Mouse (Mus musculus): ENCODE data around the gene Arpc5l. TPM values are rescaled to one million over a fixed set of nuclear protein-coding genes. Genes with fewer than 3 reads are reported as not detected.

Gene Arpc5l
- polyA plus RNA-seq, 1 experiment from 2014 or later = 60.7 TPM

DNA sequence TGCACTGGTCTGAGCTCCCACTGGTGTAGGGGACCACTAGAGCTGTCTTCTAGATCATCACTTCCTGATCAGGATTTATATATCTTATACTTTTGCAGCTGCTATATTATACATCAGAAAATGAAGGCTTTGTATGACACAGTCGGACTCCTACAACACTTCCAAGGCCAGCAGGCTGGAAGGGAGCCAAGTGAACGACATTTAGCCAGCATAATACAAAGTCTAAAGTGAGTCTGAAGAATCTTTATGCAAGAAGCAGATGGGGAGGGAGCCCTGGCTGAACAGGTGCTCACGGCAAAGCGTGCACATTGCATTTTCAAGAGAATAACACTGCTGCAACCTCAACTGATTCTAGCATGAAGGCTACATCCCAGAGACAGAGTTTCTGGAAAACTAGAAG is 12.7 kb upstream of the Arpc5l start:
- Histone ChIP-seq H3K27ac (ENCODE audit: low read depth) (no peak overlapping the region), H3K4me3 (ENCODE audit: low read depth, low read length) (no peak overlapping the region), H3K4me2 (ENCODE audit: low read depth, low read length) (no peak overlapping the region), H3K36me3 (replicated peaks; ENCODE audit: insufficient read depth, low read length) (no peaks in the 10 kb centered on the region), H3K27me3 (ENCODE audit: insufficient read depth, low read length) (no peaks in the 10 kb centered on the region), H3K9me3 (ENCODE audit: low read length) (no peaks in the 10 kb centered on the region), H3K9ac (replicated peaks) (no peak overlapping the region), H3K4me1 (ENCODE audit: insufficient read depth) (peaks cover 2% of the 10 kb centered on the region; the same call in 1 of the 2 replicates)
- no peak for TF ChIP-seq CTCF (IDR thresholded peaks at IDR 0.05; ENCODE audit: low read depth)
- TF ChIP-seq EP300 (IDR thresholded peaks at IDR 0.05; ENCODE audit: low read depth) = no peak
- DNase-seq (no peak), ATAC-seq (no peak)
- 61% methylated on average over 4 of the region's 4 CpGs for WGBS (ENCODE audit: insufficient replicate concordance)

DNA sequence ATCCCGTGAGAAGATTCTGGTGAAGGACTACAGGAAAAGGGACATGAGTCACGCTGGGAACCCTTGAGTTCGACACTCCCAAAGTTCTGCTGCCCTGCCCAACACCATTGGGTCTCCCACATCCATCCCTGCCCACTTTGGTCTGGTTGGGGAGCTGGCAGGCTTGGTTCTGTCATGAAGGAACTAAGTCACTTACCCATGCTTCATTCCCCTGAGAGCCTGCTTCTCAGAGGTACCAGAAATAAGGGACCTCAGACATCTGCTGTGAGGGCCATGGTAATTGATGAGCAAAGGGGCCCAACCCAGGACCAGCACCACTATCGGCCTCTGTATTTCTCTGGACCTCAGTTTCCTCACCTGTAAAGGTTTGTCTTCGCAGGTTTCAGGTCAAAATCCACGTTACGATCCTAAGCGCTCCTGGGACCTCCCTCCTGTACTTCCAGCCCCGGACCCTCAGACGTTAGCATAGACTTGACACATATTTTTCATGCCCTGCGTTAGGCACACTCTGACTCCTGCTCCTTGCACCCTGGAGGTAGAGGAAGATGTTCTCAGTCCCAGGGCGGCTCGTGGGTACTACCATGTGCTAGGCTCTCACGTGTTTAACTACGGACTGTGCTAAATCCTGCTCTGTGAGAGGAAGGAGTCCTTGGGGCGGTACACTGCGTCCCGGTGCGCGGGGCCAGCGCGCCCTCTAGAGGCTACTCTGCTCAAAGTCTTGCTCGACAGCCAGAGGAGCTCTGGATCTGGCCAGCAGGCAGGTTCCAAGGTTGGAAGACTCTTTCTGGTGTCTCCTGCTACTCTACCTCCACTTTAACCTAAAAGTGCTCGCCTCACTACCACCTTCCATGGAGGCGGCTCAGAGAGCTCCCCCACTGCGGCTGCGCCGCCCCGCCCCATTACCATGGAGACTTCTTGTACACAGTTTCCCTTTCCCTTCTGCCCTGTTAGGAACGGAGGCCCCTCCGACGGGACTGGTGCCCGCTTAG is 7.5 kb upstream of the Arpc5l start, which contains the start of gene Wdr38:
TSS of gene Wdr38 (plus strand) at position 91 of the 989 bp plus-strand sequence.
- TF ChIP-seq CTCF (IDR thresholded peaks at IDR 0.05; ENCODE audit: low read depth) = peak; percentile 99
- no peak for TF ChIP-seq EP300 (IDR thresholded peaks at IDR 0.05; ENCODE audit: low read depth)
- Histone ChIP-seq H3K27ac (ENCODE audit: low read depth) (peak within 1 kb of the TSS; percentile 46; the same call in 1 of the 2 replicates), H3K4me1 (ENCODE audit: insufficient read depth) (peaks cover 16% of the 10 kb centered on the region), H3K9me3 (ENCODE audit: low read length) (no peaks in the 10 kb centered on the region), H3K36me3 (replicated peaks; ENCODE audit: insufficient read depth, low read length) (peaks cover 25% of the 10 kb centered on the region), H3K9ac (replicated peaks) (peak within 1 kb of the TSS; percentile 55), H3K4me3 (ENCODE audit: low read depth, low read length) (peak within 1 kb of the TSS; percentile 57), H3K4me2 (ENCODE audit: low read depth, low read length) (peak within 1 kb of the TSS; percentile 80), H3K27me3 (ENCODE audit: insufficient read depth, low read length) (no peaks in the 10 kb centered on the region)
- ATAC-seq = peak; percentile 93
- peak; percentile 89 for DNase-seq
- 10% methylated on average over 33 of the region's 33 CpGs for WGBS (ENCODE audit: insufficient replicate concordance)

DNA sequence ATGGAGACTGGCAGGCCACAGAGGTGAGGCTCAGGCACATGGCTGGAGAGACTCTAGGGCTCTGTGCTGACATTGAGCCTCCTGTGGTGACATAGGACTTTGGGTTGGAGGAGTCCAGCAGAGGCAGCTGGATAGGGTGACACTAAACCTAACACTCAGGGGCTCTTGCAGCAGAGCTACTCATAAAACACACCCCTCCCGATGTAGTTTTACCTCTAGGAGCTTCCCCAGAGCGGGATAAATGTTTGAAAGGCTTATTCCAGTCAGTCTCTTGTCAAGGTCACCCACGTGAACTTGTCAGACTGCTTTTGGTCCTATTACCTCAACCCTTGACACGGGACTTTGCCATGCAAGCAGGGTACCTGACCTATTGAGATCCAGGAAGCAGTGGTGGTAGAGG is 5.8 kb upstream of the Arpc5l start:
- Histone ChIP-seq H3K4me3 (ENCODE audit: low read depth, low read length) (no peak overlapping the region), H3K27ac (ENCODE audit: low read depth) (no peak overlapping the region), H3K4me1 (ENCODE audit: insufficient read depth) (peaks cover 32% of the 10 kb centered on the region), H3K9me3 (ENCODE audit: low read length) (no peaks in the 10 kb centered on the region), H3K4me2 (ENCODE audit: low read depth, low read length) (no peak overlapping the region), H3K36me3 (replicated peaks; ENCODE audit: insufficient read depth, low read length) (peaks cover 39% of the 10 kb centered on the region), H3K27me3 (ENCODE audit: insufficient read depth, low read length) (no peaks in the 10 kb centered on the region), H3K9ac (replicated peaks) (no peak overlapping the region)
- 51% methylated on average over 4 of the region's 4 CpGs for WGBS (ENCODE audit: insufficient replicate concordance)
- ATAC-seq = no peak
- no peak for TF ChIP-seq EP300 (IDR thresholded peaks at IDR 0.05; ENCODE audit: low read depth)
- no peak for TF ChIP-seq CTCF (IDR thresholded peaks at IDR 0.05; ENCODE audit: low read depth)
- no peak for DNase-seq

DNA sequence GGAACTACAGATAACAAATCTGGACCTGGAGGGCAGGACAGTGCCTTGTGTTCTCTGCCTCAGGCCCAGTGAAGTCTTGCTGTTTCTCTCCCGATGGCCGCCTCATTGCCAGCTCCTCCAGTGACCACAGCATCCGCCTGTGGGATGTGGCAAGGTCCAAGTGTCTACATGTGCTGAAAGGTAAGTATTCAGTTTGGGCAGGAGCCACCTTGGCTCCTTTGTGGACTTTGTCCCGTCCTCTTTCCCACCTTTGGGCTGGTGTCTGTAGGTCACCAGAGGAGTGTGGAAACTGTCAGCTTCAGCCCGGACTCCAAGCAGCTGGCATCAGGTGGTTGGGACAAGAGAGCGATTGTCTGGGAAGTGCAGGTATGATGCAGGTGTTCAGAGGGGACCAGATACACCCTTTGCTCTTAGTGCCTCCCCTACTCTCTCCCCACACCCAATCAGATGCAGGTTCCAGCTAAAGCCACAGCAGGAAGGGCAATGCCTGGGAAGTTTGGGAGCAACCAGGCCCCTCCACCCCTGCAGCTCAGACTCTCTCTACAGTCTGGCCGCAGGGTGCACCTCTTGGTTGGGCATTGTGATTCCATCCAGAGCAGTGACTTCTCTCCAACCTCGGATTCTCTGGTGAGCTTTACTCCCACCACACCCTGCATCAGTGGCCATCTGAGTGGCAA is 5.1 kb upstream of the Arpc5l start:
- H3K9me3 ChIP-seq (ENCODE audit: low read length) = no peaks in the 10 kb centered on the region
- no peak overlapping the region for H3K9ac ChIP-seq (replicated peaks)
- peak; percentile 20 for DNase-seq
- peaks cover 39% of the 10 kb centered on the region for H3K36me3 ChIP-seq (replicated peaks; ENCODE audit: insufficient read depth, low read length)
- H3K4me1 ChIP-seq (ENCODE audit: insufficient read depth) = peaks cover 34% of the 10 kb centered on the region
- no peak for ATAC-seq
- H3K27ac ChIP-seq (ENCODE audit: low read depth) = no peak overlapping the region
- no peak for TF ChIP-seq EP300 (IDR thresholded peaks at IDR 0.05; ENCODE audit: low read depth)
- H3K27me3 ChIP-seq (ENCODE audit: insufficient read depth, low read length) = no peaks in the 10 kb centered on the region
- 64% methylated on average over 8 of the region's 8 CpGs for WGBS (ENCODE audit: insufficient replicate concordance)
- H3K4me3 ChIP-seq (ENCODE audit: low read depth, low read length) = no peak overlapping the region
- no peak overlapping the region for H3K4me2 ChIP-seq (ENCODE audit: low read depth, low read length)

DNA sequence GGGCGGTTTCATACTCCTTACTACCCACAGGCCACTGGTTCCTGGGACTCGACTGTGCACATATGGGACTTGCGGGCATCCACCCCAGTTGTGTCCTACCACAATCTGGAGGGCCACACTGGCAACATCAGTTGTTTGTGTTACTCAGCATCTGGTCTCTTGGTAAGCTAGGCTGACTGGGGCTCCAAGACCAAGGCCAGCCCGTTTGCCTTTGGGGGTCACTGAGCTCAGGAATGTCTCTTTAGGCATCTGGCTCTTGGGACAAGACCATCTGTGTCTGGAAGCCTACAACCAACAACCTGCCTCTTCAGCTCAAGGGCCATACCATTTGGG is 4.6 kb upstream of the Arpc5l start:
- H3K4me1 ChIP-seq (ENCODE audit: insufficient read depth) = peaks cover 34% of the 10 kb centered on the region
- no peak overlapping the region for H3K9ac ChIP-seq (replicated peaks)
- H3K9me3 ChIP-seq (ENCODE audit: low read length) = no peaks in the 10 kb centered on the region
- no peak overlapping the region for H3K4me2 ChIP-seq (ENCODE audit: low read depth, low read length)
- TF ChIP-seq CTCF (IDR thresholded peaks at IDR 0.05; ENCODE audit: low read depth) (no peak), EP300 (IDR thresholded peaks at IDR 0.05; ENCODE audit: low read depth) (no peak)
- peaks cover 39% of the 10 kb centered on the region for H3K36me3 ChIP-seq (replicated peaks; ENCODE audit: insufficient read depth, low read length)
- WGBS (ENCODE audit: insufficient replicate concordance) = 75% methylated on average over 4 of the region's 4 CpGs
- no peak for DNase-seq
- no peak for ATAC-seq
- H3K27me3 ChIP-seq (ENCODE audit: insufficient read depth, low read length) = no peaks in the 10 kb centered on the region
- H3K27ac ChIP-seq (ENCODE audit: low read depth) = no peak overlapping the region
- no peak overlapping the region for H3K4me3 ChIP-seq (ENCODE audit: low read depth, low read length)

DNA sequence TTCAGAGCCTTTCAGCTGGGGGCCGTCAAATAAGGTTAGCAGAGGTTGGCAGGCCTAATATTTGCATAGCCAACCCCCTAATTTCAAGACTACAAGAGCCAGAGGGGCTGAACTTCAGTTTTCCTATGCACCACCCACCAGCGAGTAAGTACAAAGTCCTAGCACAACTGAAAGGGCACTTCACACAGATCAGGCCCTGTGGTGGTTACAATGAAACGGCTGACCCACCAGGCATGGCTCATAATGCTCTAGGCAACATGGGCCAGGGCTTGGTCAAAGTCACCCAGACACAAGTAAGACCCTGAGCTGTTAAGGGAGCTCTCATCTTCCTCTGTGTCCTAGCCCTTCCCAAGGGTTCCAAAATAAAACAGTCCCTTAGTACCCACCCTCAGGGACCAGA is 3.3 kb upstream of the Arpc5l start:
- H3K27me3 ChIP-seq (ENCODE audit: insufficient read depth, low read length) = no peaks in the 10 kb centered on the region
- H3K4me2 ChIP-seq (ENCODE audit: low read depth, low read length) = peak overlapping the region; percentile 92; the same call in 1 of the 2 replicates
- TF ChIP-seq CTCF (IDR thresholded peaks at IDR 0.05; ENCODE audit: low read depth) (no peak), EP300 (IDR thresholded peaks at IDR 0.05; ENCODE audit: low read depth) (no peak)
- no peak overlapping the region for H3K27ac ChIP-seq (ENCODE audit: low read depth)
- no peak overlapping the region for H3K9ac ChIP-seq (replicated peaks)
- H3K4me1 ChIP-seq (ENCODE audit: insufficient read depth) = peaks cover 44% of the 10 kb centered on the region
- no peaks in the 10 kb centered on the region for H3K9me3 ChIP-seq (ENCODE audit: low read length)
- H3K4me3 ChIP-seq (ENCODE audit: low read depth, low read length) = no peak overlapping the region
- H3K36me3 ChIP-seq (replicated peaks; ENCODE audit: insufficient read depth, low read length) = peaks cover 39% of the 10 kb centered on the region
- WGBS (ENCODE audit: insufficient replicate concordance) = 56% methylated on average over 3 of the region's 3 CpGs
- ATAC-seq (no peak), DNase-seq (no peak)
